Mouse (Mus musculus) MEL (cell line): ENCODE data around the gene Prickle2. TPM values are rescaled to one million over a fixed set of nuclear protein-coding genes. Genes with fewer than 3 reads are reported as not detected.

Source experiments
- DNase-seq: peaks from one replicate; pipeline ENCODE4 v3.0.0; 2011; ENCODE audit warnings: low read depth, low spot score
- H3K27ac ChIP-seq: 2 replicates; pipeline ENCODE4 v1.5.1; 2012; ENCODE audit warnings: low read depth, mild to moderate bottlenecking, control low read depth, low read length, moderate library complexity; ENCODE audit not compliant: control insufficient read depth
- H3K27me3 ChIP-seq, 2 experiments: fragments of 150-350 bp in 1 of 2; sonication (generic) in 1 of 2; 2 replicates each; pipeline ENCODE4 v1.6.1; 2012; ENCODE audit warnings: low read length in 2 of 2, mild to moderate bottlenecking in 2 of 2, improper control_type of control experiment in 1 of 2, moderate library complexity in 1 of 2; ENCODE audit not compliant: insufficient read depth in 2 of 2, control insufficient read depth in 1 of 2
- H3K36me3 ChIP-seq, 2 experiments: 2 replicates each; pipeline ENCODE4 v1.6.1; 2012 to 2014; ENCODE audit warnings: low read length in 2 of 2, improper control_type of control experiment in 1 of 2, inconsistent platforms in 1 of 2, mild to moderate bottlenecking in 1 of 2; ENCODE audit not compliant: insufficient read depth in 2 of 2, control insufficient read depth in 1 of 2
- H3K4me1 ChIP-seq, 2 experiments: fragments of 150-350 bp in 1 of 2; sonication (generic) in 1 of 2; 2 replicates each; pipeline ENCODE4 v1.6.1; 2012; ENCODE audit warnings: low read length in 2 of 2, improper control_type of control experiment in 1 of 2, mild to moderate bottlenecking in 1 of 2; ENCODE audit not compliant: insufficient read depth in 2 of 2, control insufficient read depth in 1 of 2
- H3K4me3 ChIP-seq, 2 experiments: fragments of 150-350 bp in 1 of 2; sonication (generic) in 1 of 2; 2 replicates each; pipeline ENCODE4 v1.5.1; 2012; ENCODE audit warnings: low read depth in 2 of 2, low read length in 2 of 2, mild to moderate bottlenecking in 2 of 2, moderate library complexity in 2 of 2, control low read depth in 1 of 2, improper control_type of control experiment in 1 of 2; ENCODE audit not compliant: control insufficient read depth in 1 of 2, insufficient read depth in 1 of 2
- H3K79me2 ChIP-seq: 2 replicates; pipeline ENCODE4 v1.6.1; 2012; ENCODE audit warnings: mild to moderate bottlenecking, low read length, moderate library complexity; ENCODE audit not compliant: control insufficient read depth, poor library complexity, insufficient read depth
- H3K9ac ChIP-seq: 2 replicates; pipeline ENCODE4 v1.6.1; 2012; ENCODE audit warnings: low read depth, mild to moderate bottlenecking, control low read depth, low read length, moderate library complexity; ENCODE audit not compliant: control insufficient read depth, poor library complexity, severe bottlenecking
- H3K9me3 ChIP-seq: fragments of 150-350 bp; sonication (generic); replicated peaks from 2 replicates; pipeline ENCODE4 v1.6.1; 2012; ENCODE audit warnings: mild to moderate bottlenecking, low read length, improper control_type of control experiment, moderate library complexity; ENCODE audit not compliant: insufficient read depth
- BHLHE40 ChIP-seq: IDR thresholded peaks from 2 replicates; pipeline ENCODE4 v1.6.1; 2012; ENCODE audit warnings: low read depth, mild to moderate bottlenecking, inconsistent platforms, low read length, improper control_type of control experiment, borderline replicate concordance
- CHD2 ChIP-seq: IDR thresholded peaks from 2 replicates; pipeline ENCODE4 v1.6.1; 2011; ENCODE audit warnings: low read length, improper control_type of control experiment
- CTCF ChIP-seq, 3 experiments: IDR thresholded peaks in 2 of 3; conservative IDR thresholded peaks in 1 of 3; 2 replicates each; pipeline ENCODE4 v1.5.1; 2011 to 2012; ENCODE audit warnings: low read length in 3 of 3, low read depth in 2 of 3, mild to moderate bottlenecking in 2 of 3, improper control_type of control experiment in 1 of 3, inconsistent platforms in 1 of 3, mixed read lengths in 1 of 3, moderate library complexity in 1 of 3; ENCODE audit not compliant: control insufficient read depth in 1 of 3, insufficient read depth in 1 of 3, poor library complexity in 1 of 3, severe bottlenecking in 1 of 3
- EP300 ChIP-seq, 2 experiments: IDR thresholded peaks; 2 replicates each; pipeline ENCODE4 v1.6.1; 2011; ENCODE audit warnings: improper control_type of control experiment in 2 of 2, low read length in 2 of 2, low read depth in 1 of 2, mild to moderate bottlenecking in 1 of 2
- ETS1 ChIP-seq: IDR thresholded peaks from 2 replicates; pipeline ENCODE4 v1.6.1; 2012; ENCODE audit warnings: low read depth, mild to moderate bottlenecking, inconsistent platforms, low read length, improper control_type of control experiment, moderate library complexity
- GABPA ChIP-seq: IDR thresholded peaks from 2 replicates; pipeline ENCODE4 v1.6.1; 2012; ENCODE audit warnings: low read depth, mild to moderate bottlenecking, inconsistent platforms, low read length, improper control_type of control experiment, moderate library complexity
- GATA1 ChIP-seq: IDR thresholded peaks from 2 replicates; pipeline ENCODE4 v1.6.1; 2011; ENCODE audit warnings: low read depth, low read length, improper control_type of control experiment
- HCFC1 ChIP-seq: IDR thresholded peaks from 2 replicates; pipeline ENCODE4 v1.6.1; 2012; ENCODE audit warnings: low read depth, mild to moderate bottlenecking, inconsistent platforms, low read length, improper control_type of control experiment, moderate library complexity
- MAZ ChIP-seq: IDR thresholded peaks from 2 replicates; pipeline ENCODE4 v1.6.1; 2012; ENCODE audit warnings: low read depth, mild to moderate bottlenecking, inconsistent platforms, low read length, improper control_type of control experiment
- NELFE ChIP-seq: IDR thresholded peaks from 2 replicates; pipeline ENCODE4 v1.6.1; 2011; ENCODE audit warnings: low read depth, low read length, improper control_type of control experiment
- NRF1 ChIP-seq: IDR thresholded peaks from 2 replicates; pipeline ENCODE4 v1.6.1; 2014; ENCODE audit warnings: low read depth, mild to moderate bottlenecking, inconsistent platforms, low read length, improper control_type of control experiment, moderate library complexity; ENCODE audit not compliant: poor library complexity, insufficient read depth, severe bottlenecking
- POLR2A ChIP-seq, 2 experiments: IDR thresholded peaks; 2 replicates each; pipeline ENCODE4 v1.6.1; 2011 to 2012; ENCODE audit warnings: low read length in 2 of 2, mild to moderate bottlenecking in 2 of 2, control low read depth in 1 of 2, improper control_type of control experiment in 1 of 2, low read depth in 1 of 2, moderate library complexity in 1 of 2; ENCODE audit not compliant: control insufficient read depth in 1 of 2, insufficient read depth in 1 of 2, poor library complexity in 1 of 2
- RAD21 ChIP-seq: IDR thresholded peaks from 2 replicates; pipeline ENCODE4 v1.6.1; 2011; ENCODE audit warnings: mild to moderate bottlenecking, low read depth, low read length, improper control_type of control experiment
- SMC3 ChIP-seq: IDR thresholded peaks from 2 replicates; pipeline ENCODE4 v1.6.1; 2011; ENCODE audit warnings: low read depth, low read length, improper control_type of control experiment
- TAL1 ChIP-seq: IDR thresholded peaks from 2 replicates; pipeline ENCODE4 v1.6.1; 2012; ENCODE audit warnings: mild to moderate bottlenecking, inconsistent platforms, low read length, moderate library complexity, mixed read lengths
- TBP ChIP-seq: IDR thresholded peaks from 2 replicates; pipeline ENCODE4 v1.8.0; 2011; ENCODE audit warnings: low read depth, low read length, improper control_type of control experiment
- ZC3H11A ChIP-seq: IDR thresholded peaks from 2 replicates; pipeline ENCODE4 v1.6.1; 2012; ENCODE audit warnings: low read depth, mild to moderate bottlenecking, inconsistent platforms, low read length, improper control_type of control experiment
- ZKSCAN1 ChIP-seq: IDR thresholded peaks from 2 replicates; pipeline ENCODE4 v1.6.1; 2012; ENCODE audit warnings: low read depth, mild to moderate bottlenecking, inconsistent platforms, low read length, improper control_type of control experiment, moderate library complexity
- ZNF384 ChIP-seq: IDR thresholded peaks from 2 replicates; pipeline ENCODE4 v1.6.1; 2012; ENCODE audit warnings: low read depth, mild to moderate bottlenecking, inconsistent platforms, low read length, improper control_type of control experiment
- polyA plus RNA-seq, 2 experiments: library from polyadenylated mRNA; stranded (reverse) in 1 of 2; unstranded in 1 of 2; fragments of >175 nt in 1 of 2; fragments of >200 nt in 1 of 2; gene quantifications; 2 replicates each; pipeline versions ENCODE4 v1.2.1 to v1.2.4; 2012; ENCODE audit warnings: low replicate concordance in 2 of 2, low read depth in 1 of 2; ENCODE audit not compliant: insufficient read length in 2 of 2, insufficient read depth in 1 of 2, missing spikeins in 1 of 2
- total RNA-seq: library from RNA; depleted of rRNA; stranded (reverse); fragments of 300-350 nt; gene quantifications from 2 replicates; pipeline ENCODE4 v1.2.3, GENCODE M21; 2012

Prickle2 gene
- total and polyA plus RNA-seq, 3 experiments: not detected

GRCm38 (mm10) chr6:92517002-92517401 lies 189.0 kb downstream of the Prickle2 start:
- Histone ChIP-seq H3K36me3 (no peaks in the 10 kb centered on the region), H3K9me3 (no peaks in the 10 kb centered on the region), H3K4me1 (no peaks in the 10 kb centered on the region), H3K27ac (no peak overlapping the region), H3K27me3 (no peaks in the 10 kb centered on the region), H3K4me3 (no peak overlapping the region), H3K79me2 (no peaks in the 10 kb centered on the region), H3K9ac (no peak overlapping the region)
- no peak for DNase-seq
- TF ChIP-seq EP300 (IDR thresholded peaks at IDR 0.05; ENCODE audit: low read depth in 1 of 2, low read length in 2 of 2) (no peak), NELFE (no peak), TAL1 (no peak), ZKSCAN1 (no peak), ZC3H11A (no peak), NRF1 (no peak), MAZ (no peak), BHLHE40 (no peak), ETS1 (no peak), GATA1 (no peak), GABPA (no peak), CHD2 (no peak), HCFC1 (no peak), TBP (no peak)

- Histone ChIP-seq H3K4me1 (no peaks in the 10 kb centered on the region), H3K9me3 (no peaks in the 10 kb centered on the region), H3K36me3 (no peaks in the 10 kb centered on the region), H3K27me3 (no peaks in the 10 kb centered on the region), H3K4me3 (no peak overlapping the region), H3K27ac (no peak overlapping the region), H3K9ac (no peak overlapping the region), H3K79me2 (no peaks in the 10 kb centered on the region)
- DNase-seq: no peak
- no peak for TF ChIP-seq NELFE
- TF ChIP-seq ZNF384: no peak
- TF ChIP-seq SMC3: no peak
- no peak for TF ChIP-seq CHD2
- TF ChIP-seq RAD21: no peak
- no peak for TF ChIP-seq ZKSCAN1
- no peak for TF ChIP-seq POLR2A (IDR thresholded peaks at IDR 0.05; ENCODE audit: control insufficient read depth in 1 of 2, insufficient read depth in 1 of 2, low read depth in 1 of 2, low read length in 2 of 2, poor library complexity in 1 of 2)
- TF ChIP-seq CTCF (IDR thresholded peaks at IDR 0.05 in 2 of 3, conservative IDR thresholded peaks at IDR 0.05 in 1 of 3; ENCODE audit: control insufficient read depth in 1 of 3, insufficient read depth in 1 of 3, low read depth in 2 of 3, low read length in 3 of 3, poor library complexity in 1 of 3, severe bottlenecking in 1 of 3): no peak
Measured at GRCm38 (mm10) chr6:92512001-92512400, 194.0 kb downstream of the Prickle2 start.
